Mouse (Mus musculus) thymus, adult 2 months (tissue): Measurements from ENCODE around the gene Ski.

Experiments used
- CTCF ChIP-seq: fragments of 200-500 bp; IDR thresholded peaks from 2 replicates; pipeline ENCODE4 v1.5.1; 2012; ENCODE audit warnings: mild to moderate bottlenecking, control low read depth, low read length, moderate library complexity, borderline replicate concordance; ENCODE audit not compliant: control insufficient read depth, poor library complexity, insufficient read depth; ENCODE audit errors: extremely low read depth
- POLR2A ChIP-seq: fragments of 200-500 bp; IDR thresholded peaks from 2 replicates; pipeline ENCODE4 v1.6.1; 2012; ENCODE audit warnings: mild to moderate bottlenecking, low read length, control low read depth, moderate library complexity; ENCODE audit not compliant: control insufficient read depth, poor library complexity, insufficient read depth; ENCODE audit errors: extremely low read depth

- TF ChIP-seq POLR2A, result no peak
- TF ChIP-seq CTCF, result no peak
These were observed 79.0 kb downstream of the Ski start for GRCm38 (mm10) chr4:155143411-155143810.
